Mouse (Mus musculus): Measurements from ENCODE around the gene Gm20388. TPM values are rescaled to one million over a fixed set of nuclear protein-coding genes. Genes with fewer than 3 reads are reported as not detected.

The Gm20388 gene
- polyA plus RNA-seq, 1 experiment from 2014 or later: not detected

DNA sequence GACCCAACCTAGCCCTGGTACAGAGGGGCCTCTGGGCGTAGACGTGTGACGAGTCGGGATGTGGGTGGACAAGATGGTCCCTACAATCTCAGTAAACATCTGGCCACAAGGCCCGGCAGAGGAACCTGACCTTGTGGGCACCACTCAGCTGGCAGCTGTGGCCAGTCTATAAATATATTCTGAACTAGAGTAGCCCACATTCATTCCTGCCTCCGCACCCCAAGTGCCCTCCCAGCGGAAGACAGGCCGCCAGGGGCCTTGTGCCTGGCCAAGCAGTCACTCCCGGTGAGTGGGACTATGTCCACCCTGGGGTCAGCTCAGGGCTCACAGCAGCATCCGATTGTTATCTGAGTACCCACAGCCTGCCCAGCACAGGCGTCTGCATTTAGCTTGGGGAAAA, 2327.6 kb downstream of the Gm20388 start:
- H3K27me3 ChIP-seq (replicated peaks): peaks cover 1% of the 10 kb centered on the region
- no peak for ATAC-seq (ENCODE audit: extremely low read depth, insufficient number of reproducible peaks, low FRiP score, low TSS enrichment)
- no peaks in the 10 kb centered on the region for H3K36me3 ChIP-seq
- H3K9ac ChIP-seq: peak overlapping the region; percentile 16; the same call in 1 of the 2 replicates
- WGBS: 60% methylated on average over 11 of the region's 11 CpGs
- no peak overlapping the region for H3K4me3 ChIP-seq
- peaks cover 34% of the 10 kb centered on the region for H3K4me1 ChIP-seq
- no peak overlapping the region for H3K27ac ChIP-seq (replicated peaks)
- no peak overlapping the region for H3K4me2 ChIP-seq
- no peaks in the 10 kb centered on the region for H3K9me3 ChIP-seq

DNA sequence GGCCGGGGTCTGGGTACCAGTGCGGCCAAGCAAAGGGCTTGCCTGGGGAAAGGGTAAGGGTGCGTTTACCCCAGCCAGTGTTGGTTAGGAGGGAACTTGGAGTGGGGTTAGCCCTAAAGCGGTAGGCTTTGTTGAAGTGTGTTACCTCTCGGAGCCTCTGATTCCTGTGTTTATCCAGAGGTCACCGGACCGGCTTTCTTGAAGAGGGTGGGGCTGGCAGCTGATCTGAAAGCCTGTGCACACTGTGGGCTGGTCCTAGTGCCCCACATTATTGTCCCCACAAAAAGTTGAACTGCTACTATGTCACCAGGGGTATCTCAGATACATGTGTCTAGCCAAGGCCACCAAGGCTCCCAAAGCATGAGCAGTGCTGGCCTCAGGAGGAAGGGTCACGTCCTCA, 2328.1 kb downstream of the Gm20388 start:
- 67% methylated on average over 8 of the region's 8 CpGs for WGBS
- no peak overlapping the region for H3K4me2 ChIP-seq
- peak overlapping the region; percentile 16; the same call in 1 of the 2 replicates for H3K9ac ChIP-seq

DNA sequence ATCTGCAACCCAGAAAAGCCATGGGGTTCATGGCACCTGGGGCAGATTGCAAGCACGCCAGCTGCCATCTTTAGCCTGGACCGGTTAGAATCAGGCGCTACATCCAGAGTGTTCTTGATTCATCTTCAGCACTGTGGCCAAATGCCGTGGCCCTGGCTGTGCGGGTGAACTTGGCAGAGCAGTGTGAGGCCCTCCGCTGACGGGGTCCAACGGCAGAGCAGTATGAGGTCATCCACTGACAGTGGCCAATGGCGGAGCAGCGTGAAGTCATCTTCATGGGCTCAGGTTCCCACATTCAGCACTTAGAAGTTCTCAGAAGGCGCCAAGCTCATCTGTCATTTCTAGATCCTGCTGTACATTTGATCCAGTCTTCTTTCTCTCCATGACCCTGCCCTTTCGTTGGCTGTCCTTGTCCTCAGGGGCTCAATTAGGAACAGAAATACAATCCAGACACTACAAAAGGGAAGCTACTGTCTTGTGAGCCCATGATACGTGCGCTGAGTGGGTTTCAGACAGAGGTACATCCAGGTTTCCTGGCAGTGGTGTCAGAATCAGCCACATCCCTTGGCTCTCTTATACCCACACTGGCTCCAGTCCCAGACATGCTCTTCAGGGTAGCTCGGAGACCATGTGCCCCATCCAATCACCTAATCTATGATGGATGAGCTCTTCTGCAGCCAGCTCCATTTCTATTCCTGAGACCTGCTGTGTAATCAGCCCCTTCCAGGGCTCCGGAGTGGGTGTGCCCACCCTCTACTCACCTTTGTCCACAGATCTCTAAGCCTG, 2329.8 kb downstream of the Gm20388 start:
- 85% methylated on average over 16 of the region's 16 CpGs for WGBS
- Histone ChIP-seq H3K4me1 (peaks cover 27% of the 10 kb centered on the region), H3K4me2 (no peak overlapping the region), H3K27ac (replicated peaks) (no peak overlapping the region), H3K27me3 (replicated peaks) (no peaks in the 10 kb centered on the region), H3K36me3 (no peaks in the 10 kb centered on the region), H3K9me3 (no peaks in the 10 kb centered on the region), H3K4me3 (no peak overlapping the region), H3K9ac (no peak overlapping the region)
- ATAC-seq (ENCODE audit: extremely low read depth, insufficient number of reproducible peaks, low FRiP score, low TSS enrichment): no peak

More for the DNA sequence above, 2328.1 kb downstream of the Gm20388 start:
- H3K27ac ChIP-seq (replicated peaks): no peak overlapping the region
- H3K4me3 ChIP-seq: no peak overlapping the region
- H3K36me3 ChIP-seq: no peaks in the 10 kb centered on the region
- ATAC-seq (ENCODE audit: extremely low read depth, insufficient number of reproducible peaks, low FRiP score, low TSS enrichment): no peak
- H3K4me1 ChIP-seq: peaks cover 30% of the 10 kb centered on the region
- no peaks in the 10 kb centered on the region; the same call in 1 of the 2 replicates for H3K27me3 ChIP-seq (replicated peaks)
- H3K9me3 ChIP-seq: no peaks in the 10 kb centered on the region

DNA sequence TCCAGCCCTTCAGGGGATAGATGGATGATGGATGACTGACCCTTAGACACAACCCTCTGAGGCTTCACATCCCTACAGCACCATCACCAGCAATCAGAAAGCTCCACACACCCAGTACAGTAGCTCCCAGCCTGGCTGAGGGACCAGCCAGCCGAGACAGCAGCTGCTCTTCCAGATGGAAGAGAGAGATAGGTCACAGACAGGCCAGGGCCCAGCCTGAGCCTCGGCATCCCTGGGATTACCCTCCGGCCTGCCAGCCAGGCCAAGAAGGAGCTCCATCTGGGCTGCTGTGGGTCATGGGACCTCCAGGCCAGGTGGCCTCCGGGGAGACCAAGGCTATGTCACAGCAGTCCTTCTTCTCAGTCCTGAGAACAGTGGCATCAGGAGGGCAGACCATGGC, 2332.7 kb downstream of the Gm20388 start:
- no peaks in the 10 kb centered on the region for H3K27me3 ChIP-seq (replicated peaks)
- H3K36me3 ChIP-seq: no peaks in the 10 kb centered on the region
- no peak for ATAC-seq (ENCODE audit: extremely low read depth, insufficient number of reproducible peaks, low FRiP score, low TSS enrichment)
- 76% methylated on average over 4 of the region's 4 CpGs for WGBS
- no peaks in the 10 kb centered on the region for H3K9me3 ChIP-seq
- H3K4me1 ChIP-seq: peaks cover 38% of the 10 kb centered on the region
- no peak overlapping the region for H3K4me2 ChIP-seq
- no peak overlapping the region for H3K4me3 ChIP-seq
- no peak overlapping the region for H3K27ac ChIP-seq (replicated peaks)
- no peak overlapping the region for H3K9ac ChIP-seq

- ATAC-seq (ENCODE audit: extremely low read depth, insufficient number of reproducible peaks, low FRiP score, low TSS enrichment): no peak
- 71% methylated on average over 6 of the region's 6 CpGs for WGBS
- no peaks in the 10 kb centered on the region for H3K36me3 ChIP-seq
Measured at GRCm38 (mm10) chr8:122245161-122245560, 2334.5 kb downstream of the Gm20388 start.

GRCm38 (mm10) chr8:122246257-122247211, 2335.9 kb downstream of the Gm20388 start:
- no peak overlapping the region for H3K27ac ChIP-seq (replicated peaks)
- WGBS: 46% methylated on average over 12 of the region's 12 CpGs

More at GRCm38 (mm10) chr8:122245161-122245560, 2334.5 kb downstream of the Gm20388 start:
- Histone ChIP-seq H3K4me1 (peaks cover 31% of the 10 kb centered on the region), H3K27me3 (replicated peaks) (peaks cover 2% of the 10 kb centered on the region; the same call in 1 of the 2 replicates), H3K27ac (replicated peaks) (no peak overlapping the region), H3K9ac (peak overlapping the region; percentile 6; the same call in 1 of the 2 replicates), H3K9me3 (no peaks in the 10 kb centered on the region), H3K4me2 (no peak overlapping the region), H3K4me3 (no peak overlapping the region)

GRCm38 (mm10) chr8:122251739-122252138, 2341.1 kb downstream of the Gm20388 start:
- Histone ChIP-seq H3K27ac (replicated peaks) (no peak overlapping the region), H3K4me2 (no peak overlapping the region), H3K9me3 (no peaks in the 10 kb centered on the region), H3K4me3 (no peak overlapping the region), H3K9ac (no peak overlapping the region), H3K36me3 (no peaks in the 10 kb centered on the region), H3K4me1 (peaks cover 14% of the 10 kb centered on the region), H3K27me3 (replicated peaks) (peaks cover 39% of the 10 kb centered on the region)
- ATAC-seq (ENCODE audit: extremely low read depth, insufficient number of reproducible peaks, low FRiP score, low TSS enrichment): no peak
- WGBS: 92% methylated on average over 1 of the region's 1 CpGs

More at GRCm38 (mm10) chr8:122246257-122247211, 2335.9 kb downstream of the Gm20388 start:
- H3K36me3 ChIP-seq: no peaks in the 10 kb centered on the region
- no peak overlapping the region for H3K4me3 ChIP-seq
- peaks cover 7% of the 10 kb centered on the region; the same call in 1 of the 2 replicates for H3K27me3 ChIP-seq (replicated peaks)
- no peak overlapping the region for H3K4me2 ChIP-seq
- ATAC-seq (ENCODE audit: extremely low read depth, insufficient number of reproducible peaks, low FRiP score, low TSS enrichment): no peak
- H3K4me1 ChIP-seq: peaks cover 31% of the 10 kb centered on the region
- no peak overlapping the region for H3K9ac ChIP-seq
- H3K9me3 ChIP-seq: no peaks in the 10 kb centered on the region

GRCm38 (mm10) chr8:122252366-122252765, 2341.7 kb downstream of the Gm20388 start:
- no peak overlapping the region for H3K4me3 ChIP-seq
- no peak overlapping the region for H3K27ac ChIP-seq (replicated peaks)
- H3K27me3 ChIP-seq (replicated peaks): peaks cover 42% of the 10 kb centered on the region
- no peak overlapping the region for H3K4me2 ChIP-seq
- 65% methylated on average over 5 of the region's 5 CpGs for WGBS
- ATAC-seq (ENCODE audit: extremely low read depth, insufficient number of reproducible peaks, low FRiP score, low TSS enrichment): no peak
- no peaks in the 10 kb centered on the region for H3K9me3 ChIP-seq
- peaks cover 13% of the 10 kb centered on the region for H3K4me1 ChIP-seq
- H3K9ac ChIP-seq: no peak overlapping the region
- no peaks in the 10 kb centered on the region for H3K36me3 ChIP-seq

DNA sequence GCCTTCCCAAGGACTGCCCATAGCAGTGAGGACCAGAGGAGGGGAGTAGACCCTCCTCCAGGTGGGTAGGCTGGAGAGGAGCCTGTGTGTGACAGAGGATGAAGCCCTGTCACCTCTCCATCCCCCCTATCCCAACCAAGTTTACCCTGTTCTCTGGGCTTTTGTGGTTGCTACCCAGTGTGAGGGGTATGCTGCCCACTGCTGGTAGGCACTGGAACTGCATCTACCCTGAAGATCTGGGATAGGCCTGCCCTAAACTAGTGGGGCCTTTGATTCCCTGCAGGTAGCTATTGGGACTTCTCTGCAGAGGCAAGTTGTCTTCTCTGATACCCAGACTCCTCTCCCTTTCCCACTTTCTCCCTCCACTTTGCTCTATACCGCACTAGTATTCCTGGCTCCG, 2348.7 kb downstream of the Gm20388 start:
- Histone ChIP-seq H3K36me3 (no peaks in the 10 kb centered on the region), H3K4me2 (no peak overlapping the region), H3K27ac (replicated peaks) (no peak overlapping the region), H3K27me3 (replicated peaks) (peaks cover 77% of the 10 kb centered on the region), H3K9ac (0 out of 2 replicates have a peak overlapping the region, but pooled peaks have one; percentile 7), H3K4me1 (peaks cover 9% of the 10 kb centered on the region), H3K9me3 (no peaks in the 10 kb centered on the region), H3K4me3 (no peak overlapping the region)
- no peak; the same call in 1 of the 2 replicates for ATAC-seq (ENCODE audit: extremely low read depth, insufficient number of reproducible peaks, low FRiP score, low TSS enrichment)
- WGBS: 56% methylated on average over 2 of the region's 2 CpGs

DNA sequence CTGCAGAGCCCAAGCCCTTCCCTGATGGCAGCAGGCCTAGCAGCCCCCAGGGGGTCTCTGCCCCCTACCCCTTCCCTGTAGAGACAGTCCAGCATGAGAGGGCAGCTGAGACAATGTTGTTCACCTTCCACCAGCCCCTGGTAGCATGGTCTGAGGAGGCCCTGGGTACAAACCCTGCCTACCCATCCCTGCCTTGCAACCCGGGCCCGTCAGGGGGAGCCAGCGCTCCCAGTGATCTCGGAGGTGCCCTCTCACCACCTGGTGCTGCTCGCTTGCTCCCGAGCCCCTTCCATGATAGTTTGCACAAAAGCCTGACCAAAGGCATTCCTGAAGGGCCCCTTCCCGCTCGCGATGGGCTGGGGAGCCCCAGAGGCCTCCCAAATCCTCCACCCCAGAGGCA, 2350.1 kb downstream of the Gm20388 start:
- H3K4me1 ChIP-seq: peaks cover 5% of the 10 kb centered on the region
- H3K36me3 ChIP-seq: no peaks in the 10 kb centered on the region
- H3K9ac ChIP-seq: no peak overlapping the region
- 61% methylated on average over 9 of the region's 9 CpGs for WGBS
- no peak overlapping the region for H3K4me2 ChIP-seq
- H3K27ac ChIP-seq (replicated peaks): no peak overlapping the region
- H3K9me3 ChIP-seq: no peaks in the 10 kb centered on the region
- no peak overlapping the region for H3K4me3 ChIP-seq
- H3K27me3 ChIP-seq (replicated peaks): peaks cover 74% of the 10 kb centered on the region
- ATAC-seq (ENCODE audit: extremely low read depth, insufficient number of reproducible peaks, low FRiP score, low TSS enrichment): no peak

- no peak overlapping the region for H3K4me2 ChIP-seq
- no peaks in the 10 kb centered on the region for H3K9me3 ChIP-seq
- 63% methylated on average over 16 of the region's 16 CpGs for WGBS
- no peak overlapping the region for H3K9ac ChIP-seq
- ATAC-seq (ENCODE audit: extremely low read depth, insufficient number of reproducible peaks, low FRiP score, low TSS enrichment): no peak
- peaks cover 70% of the 10 kb centered on the region for H3K27me3 ChIP-seq (replicated peaks)
- no peak overlapping the region for H3K27ac ChIP-seq (replicated peaks)
- H3K4me3 ChIP-seq: no peak overlapping the region
- no peaks in the 10 kb centered on the region for H3K36me3 ChIP-seq
- no peaks in the 10 kb centered on the region for H3K4me1 ChIP-seq
Measured at GRCm38 (mm10) chr8:122262835-122263234, 2352.2 kb downstream of the Gm20388 start.

Data from heart, embryonic 13.5 days (tissue).